Mouse (Mus musculus): ENCODE measurements around the gene Slc6a12.

- TF ChIP-seq POLR2A (IDR thresholded peaks at IDR 0.05; ENCODE audit: low read depth, low read length), result no peak
- no peak for TF ChIP-seq CTCF (IDR thresholded peaks at IDR 0.05; ENCODE audit: extremely low read depth, insufficient read depth, insufficient read length, insufficient replicate concordance)
Observed at GRCm38 (mm10) chr6:121325740-121326139, 17.1 kb upstream of the Slc6a12 start.
